Mouse (Mus musculus) hindbrain, embryonic 15.5 days (tissue): Measurements from ENCODE around the gene Cpt1a. TPM values are rescaled to one million over a fixed set of nuclear protein-coding genes. Genes with fewer than 3 reads are reported as not detected.
A peak's percentile ranks its signal among the peaks of the same experiment; 100 is the strongest.

Source experiments
- ATAC-seq: fragments of 200-750 bp; cut with Nextera tagmentation; 2 replicates; pipeline ENCODE4 v1.8.0; 2017; ENCODE audit warnings: low read depth, moderate number of reproducible peaks, moderate TSS enrichment; ENCODE audit not compliant: low FRiP score
- H3K27ac ChIP-seq: fragments of 300-500 bp; sonication (generic); replicated peaks from 2 replicates; pipeline ENCODE4 v1.5.1; 2015; ENCODE audit warnings: mild to moderate bottlenecking, inconsistent platforms
- H3K27me3 ChIP-seq: fragments of 300-500 bp; sonication (generic); 2 replicates; pipeline ENCODE4 v1.6.1; 2015; ENCODE audit warnings: control low read depth, inconsistent platforms
- H3K36me3 ChIP-seq: fragments of 300-500 bp; sonication (generic); 2 replicates; pipeline ENCODE4 v1.6.1; 2015; ENCODE audit warnings: control low read depth, inconsistent platforms
- H3K4me1 ChIP-seq: fragments of 300-500 bp; sonication (generic); replicated peaks from 2 replicates; pipeline ENCODE4 v1.6.1; 2015; ENCODE audit warnings: control low read depth, inconsistent platforms
- H3K4me2 ChIP-seq: fragments of 300-500 bp; sonication (generic); 2 replicates; pipeline ENCODE4 v1.6.1; 2015; ENCODE audit warnings: moderate library complexity, mild to moderate bottlenecking, inconsistent platforms
- H3K4me3 ChIP-seq: fragments of 300-500 bp; sonication (generic); 2 replicates; pipeline ENCODE4 v1.5.1; 2015; ENCODE audit warnings: mild to moderate bottlenecking, inconsistent platforms
- H3K9ac ChIP-seq: fragments of 300-500 bp; sonication (generic); 2 replicates; pipeline ENCODE4 v1.6.1; 2015; ENCODE audit warnings: inconsistent platforms
- H3K9me3 ChIP-seq: fragments of 300-500 bp; sonication (generic); 2 replicates; pipeline ENCODE4 v1.6.1; 2016; ENCODE audit warnings: control low read depth, inconsistent platforms
- WGBS: fragments of 180-500 bp; shearing (Covaris S2); methylation state at CpG from one replicate; pipeline ENCODE4 v1.1.7; 2015; 5-methylcytosine and 5-hydroxymethylcytosine counted together
- polyA plus RNA-seq: library from polyadenylated mRNA; unstranded; fragments of >200 nt; fragmentation: Nextera tagmentation; extraction: Ambion mirVana; gene quantifications from 2 replicates; pipeline ENCODE4 v1.2.1, GENCODE M21; 2015

The Cpt1a gene
- polyA plus RNA-seq, 1 experiment from 2014 or later: 17.7 TPM

GRCm38 (mm10) chr19:3326479-3327047 lies 4.4 kb downstream of the Cpt1a start:
- no peak for ATAC-seq
- 80% methylated on average over 12 of the region's 12 CpGs for WGBS
- Histone ChIP-seq H3K9me3 (no peaks in the 10 kb centered on the region), H3K36me3 (no peaks in the 10 kb centered on the region), H3K4me3 (no peak overlapping the region), H3K27ac (peak overlapping the region; percentile 88), H3K9ac (no peak overlapping the region), H3K27me3 (peaks cover 19% of the 10 kb centered on the region), H3K4me1 (peaks cover 33% of the 10 kb centered on the region), H3K4me2 (peak overlapping the region; percentile 84; the same call in 1 of the 2 replicates)

GRCm38 (mm10) chr19:3333247-3333646 lies 11.1 kb downstream of the Cpt1a start:
- 54% methylated on average over 6 of the region's 6 CpGs for WGBS
- Histone ChIP-seq H3K27ac (no peak overlapping the region), H3K9me3 (no peaks in the 10 kb centered on the region), H3K36me3 (no peaks in the 10 kb centered on the region), H3K9ac (no peak overlapping the region), H3K4me1 (peaks cover 19% of the 10 kb centered on the region), H3K4me3 (no peak overlapping the region), H3K27me3 (no peaks in the 10 kb centered on the region), H3K4me2 (no peak overlapping the region)
- ATAC-seq: no peak

- Histone ChIP-seq H3K4me1 (peaks cover 19% of the 10 kb centered on the region), H3K27ac (no peak overlapping the region), H3K36me3 (no peaks in the 10 kb centered on the region), H3K27me3 (no peaks in the 10 kb centered on the region), H3K9ac (no peak overlapping the region), H3K4me3 (no peak overlapping the region), H3K4me2 (no peak overlapping the region), H3K9me3 (no peaks in the 10 kb centered on the region)
- WGBS: 31% methylated on average over 17 of the region's 17 CpGs
- no peak for ATAC-seq
Observed at GRCm38 (mm10) chr19:3333694-3334515, 11.8 kb downstream of the Cpt1a start.

- H3K4me3 ChIP-seq: no peak overlapping the region
- peaks cover 19% of the 10 kb centered on the region for H3K4me1 ChIP-seq
- WGBS: 69% methylated on average over 4 of the region's 4 CpGs
- no peaks in the 10 kb centered on the region for H3K9me3 ChIP-seq
- no peaks in the 10 kb centered on the region for H3K27me3 ChIP-seq
- no peak for ATAC-seq
- H3K4me2 ChIP-seq: no peak overlapping the region
- no peak overlapping the region for H3K27ac ChIP-seq
- no peak overlapping the region for H3K9ac ChIP-seq
- no peaks in the 10 kb centered on the region for H3K36me3 ChIP-seq
Observed at GRCm38 (mm10) chr19:3334550-3334949, 12.4 kb downstream of the Cpt1a start.

- Histone ChIP-seq H3K4me3 (no peak overlapping the region), H3K4me2 (no peak overlapping the region), H3K27me3 (no peaks in the 10 kb centered on the region), H3K36me3 (no peaks in the 10 kb centered on the region), H3K4me1 (peaks cover 19% of the 10 kb centered on the region), H3K27ac (no peak overlapping the region), H3K9me3 (no peaks in the 10 kb centered on the region), H3K9ac (no peak overlapping the region)
- no peak for ATAC-seq
- 76% methylated on average over 1 of the region's 1 CpGs for WGBS
Observed at GRCm38 (mm10) chr19:3335917-3336316, 13.8 kb downstream of the Cpt1a start.

GRCm38 (mm10) chr19:3336485-3337255 lies 14.5 kb downstream of the Cpt1a start:
- Histone ChIP-seq H3K4me3 (no peak overlapping the region), H3K9me3 (no peaks in the 10 kb centered on the region), H3K4me1 (peaks cover 19% of the 10 kb centered on the region), H3K27me3 (no peaks in the 10 kb centered on the region), H3K4me2 (no peak overlapping the region), H3K9ac (no peak overlapping the region), H3K36me3 (no peaks in the 10 kb centered on the region), H3K27ac (no peak overlapping the region)
- ATAC-seq: no peak
- WGBS: 63% methylated on average over 8 of the region's 8 CpGs

- H3K27me3 ChIP-seq: no peaks in the 10 kb centered on the region
- no peak overlapping the region for H3K9ac ChIP-seq
- no peak for ATAC-seq
- no peak overlapping the region for H3K4me2 ChIP-seq
- H3K4me1 ChIP-seq: peaks cover 11% of the 10 kb centered on the region
- no peak overlapping the region for H3K4me3 ChIP-seq
- H3K9me3 ChIP-seq: no peaks in the 10 kb centered on the region
- H3K27ac ChIP-seq: no peak overlapping the region
- WGBS: 84% methylated on average over 8 of the region's 8 CpGs
- no peaks in the 10 kb centered on the region for H3K36me3 ChIP-seq
Observed at GRCm38 (mm10) chr19:3339187-3339586, 17.1 kb downstream of the Cpt1a start.

GRCm38 (mm10) chr19:3341021-3341420 lies 18.9 kb downstream of the Cpt1a start:
- 74% methylated on average over 3 of the region's 3 CpGs for WGBS
- Histone ChIP-seq H3K27me3 (no peaks in the 10 kb centered on the region), H3K9ac (no peak overlapping the region), H3K36me3 (no peaks in the 10 kb centered on the region), H3K4me1 (no peaks in the 10 kb centered on the region), H3K4me2 (no peak overlapping the region), H3K9me3 (no peaks in the 10 kb centered on the region), H3K4me3 (no peak overlapping the region), H3K27ac (no peak overlapping the region)
- ATAC-seq: no peak

GRCm38 (mm10) chr19:3343929-3344328 lies 21.8 kb downstream of the Cpt1a start:
- H3K4me2 ChIP-seq: no peak overlapping the region
- ATAC-seq: no peak
- 82% methylated on average over 3 of the region's 3 CpGs for WGBS

GRCm38 (mm10) chr19:3344636-3345544 lies 22.8 kb downstream of the Cpt1a start:
- Histone ChIP-seq H3K36me3 (no peaks in the 10 kb centered on the region), H3K4me1 (no peaks in the 10 kb centered on the region), H3K4me2 (no peak overlapping the region), H3K9ac (no peak overlapping the region), H3K4me3 (no peak overlapping the region), H3K9me3 (no peaks in the 10 kb centered on the region), H3K27ac (no peak overlapping the region), H3K27me3 (no peaks in the 10 kb centered on the region)
- no peak for ATAC-seq
- 77% methylated on average over 8 of the region's 8 CpGs for WGBS

More at GRCm38 (mm10) chr19:3343929-3344328, 21.8 kb downstream of the Cpt1a start:
- H3K9ac ChIP-seq: no peak overlapping the region
- no peak overlapping the region for H3K27ac ChIP-seq
- no peak overlapping the region for H3K4me3 ChIP-seq
- no peaks in the 10 kb centered on the region for H3K4me1 ChIP-seq
- no peaks in the 10 kb centered on the region for H3K36me3 ChIP-seq
- H3K9me3 ChIP-seq: no peaks in the 10 kb centered on the region
- H3K27me3 ChIP-seq: no peaks in the 10 kb centered on the region

- H3K27me3 ChIP-seq: no peaks in the 10 kb centered on the region
- H3K4me3 ChIP-seq: no peak overlapping the region
- no peaks in the 10 kb centered on the region for H3K4me1 ChIP-seq
- H3K27ac ChIP-seq: no peak overlapping the region
- H3K36me3 ChIP-seq: no peaks in the 10 kb centered on the region
- H3K4me2 ChIP-seq: no peak overlapping the region
- WGBS: 96% methylated on average over 1 of the region's 1 CpGs
- H3K9me3 ChIP-seq: no peaks in the 10 kb centered on the region
- no peak overlapping the region for H3K9ac ChIP-seq
- ATAC-seq: no peak
Observed at GRCm38 (mm10) chr19:3347784-3348183, 25.6 kb downstream of the Cpt1a start.
